Mouse (Mus musculus): Measurements from ENCODE around the gene Ppm1h. TPM values are rescaled to one million over a fixed set of nuclear protein-coding genes. Genes with fewer than 3 reads are reported as not detected.
A peak's percentile ranks its signal among the peaks of the same experiment; 100 is the strongest.
"Not testable (repeated sequence)": the region's sequence is repeated elsewhere in the genome, so short reads cannot be mapped to it uniquely, and the experiment has no call there.

Gene Ppm1h
- polyA plus RNA-seq, 1 experiment from 2014 or later: 13.7 TPM

DNA sequence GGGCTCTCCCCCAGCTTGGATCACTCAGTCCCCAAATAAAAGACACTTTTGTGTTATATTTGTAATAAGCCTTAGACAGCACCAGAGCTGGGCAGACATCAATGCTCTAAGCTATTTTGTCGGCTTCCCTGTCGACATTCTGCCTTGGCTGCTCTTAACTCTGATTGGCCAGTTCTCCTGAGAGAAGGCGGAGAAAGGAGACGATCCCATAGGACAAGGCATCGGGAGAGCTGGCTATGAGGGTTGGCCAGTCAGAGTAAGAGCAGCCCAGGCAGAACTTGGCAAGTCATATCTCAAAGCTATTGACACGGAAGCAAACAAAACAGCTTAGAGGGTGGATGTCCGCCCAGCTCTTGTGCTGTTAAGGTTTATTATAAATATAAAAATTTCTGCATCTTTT, 243.7 kb downstream of the Ppm1h start:
- no peak overlapping the region for H3K27ac ChIP-seq
- H3K4me2 ChIP-seq (replicated peaks): no peak overlapping the region
- no peaks in the 10 kb centered on the region for H3K36me3 ChIP-seq
- WGBS: 33% methylated on average over 7 of the region's 7 CpGs
- H3K9me3 ChIP-seq: no peaks in the 10 kb centered on the region
- ATAC-seq: no peak
- H3K27me3 ChIP-seq (replicated peaks): no peaks in the 10 kb centered on the region
- H3K4me3 ChIP-seq (replicated peaks): no peak overlapping the region
- H3K4me1 ChIP-seq (replicated peaks): no peaks in the 10 kb centered on the region
- H3K9ac ChIP-seq: no peak overlapping the region

DNA sequence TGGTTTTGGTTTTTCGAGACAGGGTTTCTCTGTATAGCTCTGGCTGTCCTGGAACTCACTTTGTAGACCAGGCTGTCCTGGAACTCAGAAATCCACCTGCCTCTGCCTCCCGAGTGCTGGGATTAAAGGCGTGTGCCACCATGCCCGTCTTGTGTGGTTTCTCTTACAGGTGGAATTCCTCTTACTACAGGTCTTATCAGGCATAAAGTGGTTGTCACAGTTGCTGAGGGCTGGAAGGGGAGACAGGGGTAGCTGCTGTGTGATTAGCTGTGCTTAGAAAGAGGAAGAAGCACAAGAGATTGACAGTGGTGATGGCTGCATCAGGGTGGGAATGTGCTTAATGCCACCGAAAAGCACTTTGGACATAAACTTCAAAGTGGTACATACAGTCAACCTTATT, 246.0 kb downstream of the Ppm1h start:
- H3K4me3 ChIP-seq (replicated peaks); H3K4me1 ChIP-seq (replicated peaks); H3K36me3 ChIP-seq; ATAC-seq; H3K9me3 ChIP-seq; H3K27me3 ChIP-seq (replicated peaks); H3K4me2 ChIP-seq (replicated peaks); H3K27ac ChIP-seq; H3K9ac ChIP-seq: not testable (repeated sequence)
- WGBS: 86% methylated on average over 5 of the region's 5 CpGs

DNA sequence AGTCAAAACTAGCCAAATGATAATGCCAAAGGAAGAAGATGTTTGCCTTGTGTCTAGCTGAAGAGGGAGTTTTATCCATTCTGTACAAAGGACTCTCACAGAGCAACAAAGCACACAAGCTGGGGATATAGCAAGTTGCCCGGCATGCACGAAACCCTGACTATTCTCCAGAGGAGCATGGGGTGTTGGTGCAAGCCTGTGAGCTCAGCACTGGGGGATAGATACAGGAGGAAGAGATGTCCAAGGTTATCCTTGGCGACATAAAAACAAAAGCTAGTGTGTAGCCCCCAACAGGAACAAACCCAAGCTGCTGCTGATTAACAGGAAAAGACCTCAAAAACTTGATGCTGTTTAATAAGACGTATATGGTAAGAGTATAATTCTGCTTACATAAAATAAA, 247.7 kb downstream of the Ppm1h start:
- no peak for ATAC-seq
- no peaks in the 10 kb centered on the region for H3K36me3 ChIP-seq
- no peaks in the 10 kb centered on the region for H3K9me3 ChIP-seq
- H3K9ac ChIP-seq: no peak overlapping the region
- WGBS: 89% methylated on average over 4 of the region's 4 CpGs
- H3K4me1 ChIP-seq (replicated peaks): peaks cover 11% of the 10 kb centered on the region
- H3K4me2 ChIP-seq (replicated peaks): no peak overlapping the region
- no peak overlapping the region for H3K4me3 ChIP-seq (replicated peaks)
- H3K27me3 ChIP-seq (replicated peaks): no peaks in the 10 kb centered on the region
- no peak overlapping the region for H3K27ac ChIP-seq

DNA sequence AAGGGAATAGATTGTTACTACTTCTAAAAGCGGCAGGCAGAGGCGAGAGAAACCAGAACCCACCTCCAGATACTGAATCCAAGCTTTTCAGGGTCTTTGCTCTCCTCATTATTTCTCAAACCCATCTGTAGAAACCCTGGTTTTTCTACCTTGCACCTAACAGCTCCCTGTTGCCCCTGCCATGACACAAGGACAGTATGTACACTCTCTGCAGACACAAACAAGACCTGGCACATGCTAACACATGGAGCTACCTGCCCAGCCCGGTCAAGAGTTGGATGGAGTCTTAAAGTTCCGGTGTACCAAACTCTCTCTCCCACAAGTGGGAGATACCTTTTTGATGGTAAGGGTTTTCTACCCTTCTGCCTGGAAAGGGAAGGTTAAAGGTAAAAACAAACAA, 252.0 kb downstream of the Ppm1h start:
- peaks cover 15% of the 10 kb centered on the region for H3K4me1 ChIP-seq (replicated peaks)
- H3K27ac ChIP-seq: no peak overlapping the region
- 80% methylated on average over 4 of the region's 4 CpGs for WGBS
- no peak for ATAC-seq
- no peaks in the 10 kb centered on the region for H3K27me3 ChIP-seq (replicated peaks)
- H3K4me2 ChIP-seq (replicated peaks): no peak overlapping the region
- H3K9ac ChIP-seq: no peak overlapping the region
- no peak overlapping the region for H3K4me3 ChIP-seq (replicated peaks)
- no peaks in the 10 kb centered on the region for H3K36me3 ChIP-seq
- no peaks in the 10 kb centered on the region for H3K9me3 ChIP-seq

DNA sequence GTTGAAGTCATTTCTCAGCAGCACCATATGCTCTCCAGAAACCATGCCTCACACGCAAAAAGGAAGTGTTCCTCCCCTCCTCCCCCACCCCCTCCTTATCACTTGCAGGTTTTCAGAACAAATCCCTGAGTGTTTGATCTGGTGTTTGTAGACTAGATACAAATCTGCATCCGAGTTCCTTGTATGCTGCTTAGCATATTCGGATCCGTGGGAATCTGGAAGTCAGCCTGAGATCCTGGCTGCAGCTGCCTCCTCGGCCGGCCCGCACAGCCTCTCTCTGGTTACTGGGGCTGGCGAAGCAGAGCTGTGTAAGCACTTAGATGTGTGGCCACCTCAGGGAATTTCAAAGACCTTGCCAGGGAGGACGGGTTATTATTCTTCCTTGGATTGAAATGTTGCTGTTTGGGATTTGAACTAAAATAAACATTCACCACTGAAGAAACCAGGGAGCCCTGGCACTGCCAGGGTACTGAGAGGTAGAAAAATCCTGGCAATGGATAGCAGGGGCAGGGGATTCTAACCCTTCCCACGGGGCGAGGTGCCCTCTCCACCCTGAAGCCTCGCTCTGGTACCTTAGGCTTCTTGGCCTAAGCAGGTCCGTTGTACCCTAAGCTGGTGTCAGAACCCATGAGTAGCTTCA, 252.8 kb downstream of the Ppm1h start:
- Histone ChIP-seq H3K36me3 (no peaks in the 10 kb centered on the region), H3K4me2 (replicated peaks) (no peak overlapping the region), H3K4me3 (replicated peaks) (no peak overlapping the region), H3K9ac (no peak overlapping the region), H3K27me3 (replicated peaks) (no peaks in the 10 kb centered on the region), H3K27ac (no peak overlapping the region), H3K4me1 (replicated peaks) (peaks cover 15% of the 10 kb centered on the region), H3K9me3 (no peaks in the 10 kb centered on the region)
- 21% methylated on average over 13 of the region's 13 CpGs for WGBS
- peak; percentile 77 for ATAC-seq

DNA sequence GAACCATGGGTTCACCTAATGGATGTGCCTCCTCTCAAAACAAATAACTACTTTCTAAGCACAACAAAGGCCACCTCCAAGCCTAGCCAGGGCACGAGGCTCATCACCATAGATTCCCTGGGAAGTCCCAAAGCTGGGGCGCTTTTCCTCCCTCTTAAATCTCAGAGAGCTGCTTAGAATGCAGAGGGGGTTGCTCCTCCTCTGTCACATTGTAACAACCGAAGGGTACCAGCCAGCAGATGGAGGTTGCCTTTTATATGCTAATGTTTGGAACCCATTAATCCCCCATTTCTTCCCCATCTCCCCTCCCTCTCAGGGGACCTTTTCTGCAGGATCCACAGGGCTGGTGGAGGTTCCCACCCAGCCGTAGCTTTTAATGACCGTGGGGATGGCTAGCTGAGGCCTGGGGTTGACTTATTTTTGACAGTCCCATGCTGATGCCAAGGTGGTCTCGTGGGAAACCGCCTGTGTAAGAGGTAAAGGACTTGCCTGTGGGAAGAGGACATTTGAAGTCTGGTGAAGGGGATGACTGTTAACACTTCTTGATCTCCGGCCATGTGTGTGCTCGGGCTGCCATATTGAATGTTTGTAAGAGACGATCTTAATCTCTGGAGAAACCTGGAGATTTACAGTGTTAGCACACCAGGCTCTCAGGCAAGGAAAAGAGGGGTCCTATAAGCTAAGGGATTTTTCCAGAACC, 253.4 kb downstream of the Ppm1h start:
- Histone ChIP-seq H3K4me1 (replicated peaks) (peaks cover 15% of the 10 kb centered on the region), H3K27me3 (replicated peaks) (no peaks in the 10 kb centered on the region), H3K4me2 (replicated peaks) (no peak overlapping the region), H3K27ac (no peak overlapping the region), H3K9ac (no peak overlapping the region), H3K9me3 (no peaks in the 10 kb centered on the region), H3K36me3 (no peaks in the 10 kb centered on the region), H3K4me3 (replicated peaks) (no peak overlapping the region)
- no peak for ATAC-seq
- 82% methylated on average over 10 of the region's 10 CpGs for WGBS

DNA sequence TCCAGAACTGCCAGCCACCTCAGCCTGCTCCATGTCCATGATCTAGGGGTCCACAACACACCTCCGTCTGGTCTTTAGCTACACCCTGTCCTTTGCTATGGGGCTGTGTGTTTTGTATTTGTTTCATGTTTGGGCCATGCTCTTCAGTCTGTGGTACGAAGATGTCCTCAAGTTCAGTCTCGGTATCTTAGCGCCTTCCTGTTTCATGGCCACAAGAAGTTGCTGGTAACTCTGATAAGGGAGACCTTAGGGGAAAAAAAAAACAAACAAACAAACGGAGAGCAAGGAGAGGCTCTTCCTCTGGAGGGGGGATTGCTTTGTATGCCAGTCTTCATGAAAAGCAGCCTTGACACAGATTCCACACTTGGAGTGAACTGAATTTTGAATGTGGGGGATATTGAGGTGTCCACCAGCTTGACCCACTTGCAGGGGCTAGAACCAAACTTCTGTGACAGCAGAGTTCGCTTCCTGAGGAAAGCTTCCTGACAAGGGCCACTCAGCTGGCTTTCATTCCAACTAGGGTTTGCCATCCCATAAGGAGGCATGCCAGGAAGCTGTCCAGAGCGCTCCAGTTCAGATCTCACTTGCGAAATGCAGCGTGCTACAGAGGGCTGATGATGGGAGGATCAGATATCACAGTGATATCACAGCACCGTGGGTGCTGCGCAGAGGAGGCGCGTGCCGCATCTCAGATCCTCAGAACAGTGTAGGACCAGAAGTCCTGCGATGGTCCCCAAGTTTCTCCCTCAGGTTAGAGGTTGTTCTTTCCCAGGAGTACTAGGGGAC, 254.7 kb downstream of the Ppm1h start:
- Histone ChIP-seq H3K27ac (no peak overlapping the region), H3K4me1 (replicated peaks) (peaks cover 15% of the 10 kb centered on the region), H3K27me3 (replicated peaks) (no peaks in the 10 kb centered on the region), H3K9me3 (no peaks in the 10 kb centered on the region), H3K4me2 (replicated peaks) (no peak overlapping the region), H3K36me3 (no peaks in the 10 kb centered on the region), H3K9ac (no peak overlapping the region), H3K4me3 (replicated peaks) (no peak overlapping the region)
- no peak for ATAC-seq
- WGBS: 85% methylated on average over 15 of the region's 15 CpGs

DNA sequence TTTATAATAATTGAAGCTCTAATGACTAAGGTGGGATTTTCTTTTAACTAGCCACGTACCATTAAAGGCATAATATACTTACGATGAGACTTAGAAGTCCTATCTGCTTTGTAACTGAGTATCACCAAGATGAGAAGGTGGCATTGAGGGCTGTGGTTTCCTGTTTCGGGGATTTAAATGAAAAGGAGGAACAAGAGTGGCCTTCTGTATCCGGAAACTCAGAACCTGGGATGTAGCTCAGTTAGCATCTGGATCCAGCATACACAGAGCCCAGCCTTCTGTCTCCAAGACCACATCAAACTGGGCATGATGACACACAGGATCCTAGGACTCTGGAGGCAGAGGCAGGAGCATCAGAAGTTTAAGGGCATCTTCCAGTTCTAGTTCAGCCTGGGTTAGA, 256.8 kb downstream of the Ppm1h start:
- not testable (repeated sequence) for H3K36me3 ChIP-seq
- no CpG with 5 or more reads among the region's 4 CpGs for WGBS

DNA sequence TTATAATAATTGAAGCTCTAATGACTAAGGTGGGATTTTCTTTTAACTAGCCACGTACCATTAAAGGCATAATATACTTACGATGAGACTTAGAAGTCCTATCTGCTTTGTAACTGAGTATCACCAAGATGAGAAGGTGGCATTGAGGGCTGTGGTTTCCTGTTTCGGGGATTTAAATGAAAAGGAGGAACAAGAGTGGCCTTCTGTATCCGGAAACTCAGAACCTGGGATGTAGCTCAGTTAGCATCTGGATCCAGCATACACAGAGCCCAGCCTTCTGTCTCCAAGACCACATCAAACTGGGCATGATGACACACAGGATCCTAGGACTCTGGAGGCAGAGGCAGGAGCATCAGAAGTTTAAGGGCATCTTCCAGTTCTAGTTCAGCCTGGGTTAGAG, 258.8 kb downstream of the Ppm1h start:
- H3K36me3 ChIP-seq; H3K4me3 ChIP-seq (replicated peaks); H3K27me3 ChIP-seq (replicated peaks); H3K4me1 ChIP-seq (replicated peaks); H3K9me3 ChIP-seq; H3K9ac ChIP-seq; ATAC-seq; H3K4me2 ChIP-seq (replicated peaks); H3K27ac ChIP-seq: not testable (repeated sequence)
- no CpG with 5 or more reads among the region's 4 CpGs for WGBS

More for the DNA sequence above, 256.8 kb downstream of the Ppm1h start:
- not testable (repeated sequence) for H3K27me3 ChIP-seq (replicated peaks); H3K27ac ChIP-seq; H3K4me3 ChIP-seq (replicated peaks); H3K4me1 ChIP-seq (replicated peaks); H3K9me3 ChIP-seq; H3K9ac ChIP-seq; H3K4me2 ChIP-seq (replicated peaks); ATAC-seq

DNA sequence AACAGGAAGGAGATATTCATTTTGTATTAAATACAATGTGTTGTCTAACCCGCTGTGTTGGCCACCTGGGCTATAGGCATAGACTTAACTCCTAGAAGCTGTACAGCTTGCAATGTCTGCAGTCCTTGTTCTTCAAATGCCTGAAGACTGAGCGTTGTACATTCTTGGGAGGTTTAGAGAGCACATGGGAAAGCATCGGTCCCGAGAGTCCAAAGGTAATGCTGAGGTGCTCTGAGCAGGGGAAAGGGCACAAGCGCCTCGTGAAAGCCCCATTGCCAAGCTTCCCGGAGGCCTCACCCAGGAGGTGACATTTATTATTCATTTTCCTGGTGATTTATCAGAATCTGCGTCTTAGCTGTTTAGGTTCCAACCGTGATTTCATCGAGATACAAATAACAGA, 261.0 kb downstream of the Ppm1h start:
- Histone ChIP-seq H3K9me3 (no peaks in the 10 kb centered on the region), H3K4me2 (replicated peaks) (no peak overlapping the region), H3K4me1 (replicated peaks) (no peaks in the 10 kb centered on the region), H3K36me3 (no peaks in the 10 kb centered on the region), H3K4me3 (replicated peaks) (no peak overlapping the region), H3K27me3 (replicated peaks) (no peaks in the 10 kb centered on the region), H3K27ac (no peak overlapping the region), H3K9ac (no peak overlapping the region)
- 78% methylated on average over 10 of the region's 10 CpGs for WGBS
- ATAC-seq: peak; percentile 80

DNA sequence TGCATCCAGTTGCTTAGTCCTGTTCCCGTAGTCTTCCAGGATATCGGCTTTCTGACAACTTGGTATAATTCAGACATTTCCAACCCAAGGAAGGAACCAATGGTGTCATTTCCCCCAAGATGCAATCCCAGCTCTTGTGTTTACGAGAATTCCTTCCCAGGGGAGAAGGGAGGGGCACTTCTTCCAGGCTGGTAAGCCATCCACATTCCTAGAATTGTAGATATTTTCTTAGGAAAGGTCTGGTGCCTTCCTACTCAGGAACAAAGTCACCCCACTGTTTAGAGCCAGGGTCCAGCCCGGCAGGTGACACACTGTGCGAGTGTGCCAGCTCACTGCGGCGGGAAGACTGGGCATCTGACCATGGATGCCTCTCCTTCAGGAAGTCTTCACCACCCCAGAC, 264.2 kb downstream of the Ppm1h start:
- Histone ChIP-seq H3K27me3 (replicated peaks) (no peaks in the 10 kb centered on the region), H3K4me1 (replicated peaks) (no peaks in the 10 kb centered on the region), H3K9me3 (no peaks in the 10 kb centered on the region), H3K27ac (no peak overlapping the region), H3K36me3 (no peaks in the 10 kb centered on the region), H3K4me3 (replicated peaks) (no peak overlapping the region), H3K4me2 (replicated peaks) (no peak overlapping the region), H3K9ac (no peak overlapping the region)
- no peak for ATAC-seq
- 77% methylated on average over 7 of the region's 7 CpGs for WGBS

DNA sequence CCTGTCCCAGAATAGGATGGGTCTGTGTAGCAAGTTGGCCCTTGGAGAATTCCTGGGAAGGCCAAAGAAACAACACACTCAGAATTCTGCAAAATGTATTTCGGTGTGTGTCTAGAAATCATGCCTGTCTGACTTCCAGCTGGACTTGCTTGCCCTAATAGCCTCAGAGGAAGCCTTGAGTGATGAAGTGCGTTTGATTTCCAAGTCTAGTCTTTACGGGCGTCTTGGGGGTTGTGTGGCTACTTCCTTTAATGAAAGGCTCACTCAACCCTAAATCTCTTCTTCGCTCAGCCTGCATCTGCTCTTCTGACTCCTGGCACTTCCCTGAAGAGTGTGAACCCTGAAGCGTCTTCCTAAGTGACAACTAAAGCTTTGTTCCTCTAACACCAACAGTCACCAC, 265.3 kb downstream of the Ppm1h start:
- 53% methylated on average over 6 of the region's 6 CpGs for WGBS
- ATAC-seq: no peak
- H3K36me3 ChIP-seq: no peaks in the 10 kb centered on the region

More for the DNA sequence above, 265.3 kb downstream of the Ppm1h start:
- Histone ChIP-seq H3K9me3 (no peaks in the 10 kb centered on the region), H3K27ac (no peak overlapping the region), H3K9ac (no peak overlapping the region), H3K27me3 (replicated peaks) (no peaks in the 10 kb centered on the region), H3K4me1 (replicated peaks) (no peaks in the 10 kb centered on the region), H3K4me2 (replicated peaks) (no peak overlapping the region), H3K4me3 (replicated peaks) (no peak overlapping the region)

Measured in intestine, embryonic 15.5 days (tissue).